Mouse (Mus musculus) cerebellum, adult 2 months (tissue): ENCODE data around the gene Dlgap4. TPM values are rescaled to one million over a fixed set of nuclear protein-coding genes. Genes with fewer than 3 reads are reported as not detected.

ENCODE experiments used
- DNase-seq, 2 experiments: peaks; one replicate each; pipeline ENCODE4 v3.0.0; 2021
- H3K27ac ChIP-seq: fragments of 200-500 bp; 2 replicates; pipeline ENCODE4 v1.5.1; 2012; ENCODE audit warnings: low read length, control low read depth, inconsistent platforms; ENCODE audit not compliant: insufficient read depth
- H3K27me3 ChIP-seq: fragments of 200-500 bp; 2 replicates; pipeline ENCODE4 v1.6.1; 2012; ENCODE audit warnings: inconsistent platforms, mild to moderate bottlenecking, low read length, moderate library complexity; ENCODE audit not compliant: control insufficient read depth, insufficient read depth
- H3K4me1 ChIP-seq: fragments of 200-500 bp; 2 replicates; pipeline ENCODE4 v1.6.1; 2011; ENCODE audit warnings: low read length; ENCODE audit not compliant: control insufficient read depth, insufficient read depth
- H3K4me3 ChIP-seq: fragments of 200-500 bp; replicated peaks from 2 replicates; pipeline ENCODE3; 2011; ENCODE audit warnings: mild to moderate bottlenecking, low read depth, low read length, control low read depth; ENCODE audit not compliant: insufficient read depth
- CTCF ChIP-seq: fragments of 200-500 bp; IDR thresholded peaks from 2 replicates; pipeline ENCODE4 v1.5.1; 2011; ENCODE audit warnings: low read depth, mild to moderate bottlenecking, control low read depth, low read length, moderate library complexity, borderline replicate concordance; ENCODE audit not compliant: insufficient read depth
- POLR2A ChIP-seq: fragments of 200-500 bp; IDR thresholded peaks from 2 replicates; pipeline ENCODE4 v1.6.1; 2011; ENCODE audit warnings: low read length, control low read depth, borderline replicate concordance; ENCODE audit not compliant: insufficient read depth
- WGBS: fragments of 180-500 bp; shearing (Covaris S2); methylation state at CpG from one replicate; pipeline ENCODE4 v1.1.7; 2018; 5-methylcytosine and 5-hydroxymethylcytosine counted together
- polyA plus RNA-seq: library from polyadenylated mRNA; depleted of rRNA; stranded (reverse); fragments of >200 nt; gene quantifications from 2 replicates; pipeline ENCODE4 v1.2.3, GENCODE M21; 2012

Dlgap4 gene
- polyA plus RNA-seq, 1 experiment: 130 TPM

- H3K27ac ChIP-seq: no peak overlapping the region
- no peak for TF ChIP-seq POLR2A
- no peak for TF ChIP-seq CTCF
- H3K4me3 ChIP-seq: no peak overlapping the region
- 38% methylated on average over 7 of the region's 7 CpGs for WGBS
- DNase-seq: no peak
- peaks cover 35% of the 10 kb centered on the region for H3K4me1 ChIP-seq
- H3K27me3 ChIP-seq: no peaks in the 10 kb centered on the region
Measured at GRCm38 (mm10) chr2:156726344-156726743, 112.8 kb downstream of the Dlgap4 start.

GRCm38 (mm10) chr2:156726878-156727277 is 113.4 kb downstream of the Dlgap4 start:
- DNase-seq: peak; percentile 60 to 72
- no peak overlapping the region for H3K4me3 ChIP-seq
- H3K27ac ChIP-seq: no peak overlapping the region
- peaks cover 39% of the 10 kb centered on the region for H3K4me1 ChIP-seq
- 5% methylated on average over 3 of the region's 3 CpGs for WGBS
- TF ChIP-seq CTCF (no peak), POLR2A (no peak)
- H3K27me3 ChIP-seq: no peaks in the 10 kb centered on the region

- DNase-seq: no peak
- no peak for TF ChIP-seq CTCF
- TF ChIP-seq POLR2A: no peak
- no peak overlapping the region for H3K27ac ChIP-seq
- peaks cover 38% of the 10 kb centered on the region for H3K4me1 ChIP-seq
- WGBS: 69% methylated on average over 9 of the region's 10 CpGs
- H3K4me3 ChIP-seq: no peak overlapping the region
- H3K27me3 ChIP-seq: no peaks in the 10 kb centered on the region
Measured at GRCm38 (mm10) chr2:156729537-156730469, 116.3 kb downstream of the Dlgap4 start.

- DNase-seq: no peak
- WGBS: 74% methylated on average over 12 of the region's 12 CpGs
- H3K27me3 ChIP-seq: no peaks in the 10 kb centered on the region
- TF ChIP-seq POLR2A (no peak), CTCF (no peak)
- peaks cover 39% of the 10 kb centered on the region for H3K4me1 ChIP-seq
- no peak overlapping the region for H3K4me3 ChIP-seq
- no peak overlapping the region for H3K27ac ChIP-seq
Measured at GRCm38 (mm10) chr2:156730501-156730921, 117.0 kb downstream of the Dlgap4 start.

GRCm38 (mm10) chr2:156731592-156731991 is 118.1 kb downstream of the Dlgap4 start:
- no peak overlapping the region for H3K4me3 ChIP-seq
- no peaks in the 10 kb centered on the region for H3K27me3 ChIP-seq
- no peak for DNase-seq
- H3K4me1 ChIP-seq: peaks cover 39% of the 10 kb centered on the region
- TF ChIP-seq CTCF (no peak), POLR2A (no peak)
- no peak overlapping the region for H3K27ac ChIP-seq

GRCm38 (mm10) chr2:156732109-156732508 is 118.6 kb downstream of the Dlgap4 start:
- H3K4me1 ChIP-seq: peaks cover 39% of the 10 kb centered on the region
- 22% methylated on average over 6 of the region's 6 CpGs for WGBS

GRCm38 (mm10) chr2:156735761-156736335 is 122.3 kb downstream of the Dlgap4 start:
- Histone ChIP-seq H3K27me3 (no peaks in the 10 kb centered on the region), H3K4me3 (no peak overlapping the region), H3K4me1 (peaks cover 57% of the 10 kb centered on the region), H3K27ac (no peak overlapping the region)
- 40% methylated on average over 3 of the region's 3 CpGs for WGBS
- DNase-seq: peak; percentile 41 to 58
- TF ChIP-seq CTCF (no peak), POLR2A (no peak)

More at GRCm38 (mm10) chr2:156732109-156732508, 118.6 kb downstream of the Dlgap4 start:
- no peaks in the 10 kb centered on the region for H3K27me3 ChIP-seq
- peak; percentile 49 to 67 for DNase-seq
- H3K4me3 ChIP-seq: no peak overlapping the region
- TF ChIP-seq POLR2A (no peak), CTCF (no peak)
- no peak overlapping the region for H3K27ac ChIP-seq
